In genomic region chr13:33532814-33533213, GRCm38 (mm10) we compare ENCODE assay signal across 29 mouse cellular contexts. TPM values are rescaled to one million over a fixed set of nuclear protein-coding genes. Genes with fewer than 3 reads are reported as not detected.
DNase-seq lines count a peak whose midpoint lies in the region; ATAC-seq and TF ChIP-seq lines count a peak whose summit lies in the region.
"Had no signal": no experiment of that assay in that cellular context is flagged by ENCODE, and none has a peak within 500 bp of the region (broad histone marks: within the 10 kb centered on the region; RNA-seq: fewer than 3 reads in every experiment).

No protein-coding gene starts in this region.

- ATAC-seq in G1E (ENCODE audit: extremely low read depth, insufficient number of reproducible peaks, low FRiP score, poor library complexity, severe bottlenecking): peak; percentile 75
- no peak for ATAC-seq in megakaryocyte progenitor cell, adult 5-6 weeks (replicated peaks; ENCODE audit: poor library complexity)
- ATAC-seq: forebrain, embryonic 14.5 days; forebrain, embryonic 16.5 days had no signal

- H3K27ac ChIP-seq in thymus, adult 2 months (ENCODE audit: control insufficient read depth, insufficient read depth, low read length): no peak overlapping the region
- H3K27ac ChIP-seq: embryonic facial prominence, embryonic 13.5 days; embryonic facial prominence, embryonic 15.5 days; forebrain, embryonic 10.5 days; forebrain, embryonic 12.5 days had no signal

- H3K4me3 ChIP-seq in G1E (ENCODE audit: low read depth, low read length): no peak overlapping the region
- no peak overlapping the region for H3K4me3 ChIP-seq in thymus, adult 2 months (ENCODE audit: control insufficient read depth, insufficient read depth, low read length)
- H3K4me3 ChIP-seq: embryonic facial prominence, embryonic 13.5 days; embryonic facial prominence, embryonic 15.5 days; erythroblast, embryonic 14.5 days; forebrain, embryonic 10.5 days; forebrain, embryonic 12.5 days had no signal

- peaks cover 5% of the 10 kb centered on the region for H3K4me1 ChIP-seq in G1E (ENCODE audit: insufficient read depth, low read depth, low read length)
- no peaks in the 10 kb centered on the region for H3K4me1 ChIP-seq in thymus, adult 2 months (replicated peaks; ENCODE audit: control insufficient read depth, insufficient read depth, low read length)
- H3K4me1 ChIP-seq: embryonic facial prominence, embryonic 13.5 days; embryonic facial prominence, embryonic 15.5 days; forebrain, embryonic 10.5 days; forebrain, embryonic 12.5 days had no signal

- peak; percentile 3 for DNase-seq in kidney, postnatal 10 days
- no peak for DNase-seq in kidney, postnatal 36 days
- peak; percentile 21 for DNase-seq in 3T3-L1 (ENCODE audit: low read depth, low spot score)
- no peak for DNase-seq in G1E (ENCODE audit: low spot score)
- DNase-seq in MEL-GATA-1-ER (ENCODE audit: extremely low read depth, low read depth): peak; percentile 66
- DNase-seq in thymus, adult 2 months: no peak
- no peak for DNase-seq in urinary bladder, adult 2 months (ENCODE audit: low spot score)
- DNase-seq: adrenal gland, adult 2 months; adrenal gland, postnatal 10 days; adrenal gland, postnatal 25 days; cerebellum, adult 11 months; cerebellum, adult 18-20 months; cerebellum, adult 8-10 months; cerebellum, adult 9-11 months; cerebellum, postnatal 14 days; cerebellum, postnatal 36 days; embryo, embryonic 11 days had no signal

- no peaks in the 10 kb centered on the region for H3K36me3 ChIP-seq in G1E (replicated peaks)
- no peaks in the 10 kb centered on the region for H3K36me3 ChIP-seq in thymus, adult 2 months (ENCODE audit: control insufficient read depth, insufficient read depth, low read length)
- H3K36me3 ChIP-seq: embryonic facial prominence, embryonic 13.5 days; embryonic facial prominence, embryonic 15.5 days; forebrain, embryonic 10.5 days; forebrain, embryonic 12.5 days had no signal

- TF ChIP-seq CTCF in G1E (IDR thresholded peaks at IDR 0.05; ENCODE audit: low read depth, low read length): no peak
- TF ChIP-seq CTCF in thymus, adult 2 months (IDR thresholded peaks at IDR 0.05; ENCODE audit: borderline replicate concordance, control insufficient read depth, extremely low read depth, insufficient read depth, low read length, poor library complexity): no peak

- H3K27me3 ChIP-seq in G1E (ENCODE audit: insufficient read depth, low read length): no peaks in the 10 kb centered on the region
- no peaks in the 10 kb centered on the region for H3K27me3 ChIP-seq in thymus, adult 2 months (ENCODE audit: control insufficient read depth, insufficient read depth, low read length)
- H3K27me3 ChIP-seq: embryonic facial prominence, embryonic 13.5 days; embryonic facial prominence, embryonic 15.5 days; forebrain, embryonic 12.5 days had no signal

- TF ChIP-seq POLR2A in thymus, adult 2 months (IDR thresholded peaks at IDR 0.05; ENCODE audit: control insufficient read depth, extremely low read depth, insufficient read depth, low read length, poor library complexity): no peak

- no peaks in the 10 kb centered on the region for H3K9me3 ChIP-seq in G1E (replicated peaks)
- H3K9me3 ChIP-seq: embryonic facial prominence, embryonic 13.5 days; embryonic facial prominence, embryonic 15.5 days had no signal

RNA-seq across cellular contexts. Expression of gene Serpinb9g, which starts 48.2 kb away (rescaled TPM):
- 0.75 TPM in 1 of 2 replicates, not detected in the other for total RNA-seq in G1E (2014; fragmentation: Nextera tagmentation)
- not detected in 2 replicates for total RNA-seq in G1E (2017)
- not detected in 2 replicates for polyA plus RNA-seq in G1E (2012)
- 0.06 TPM in 1 of 2 replicates, not detected in the other for polyA plus RNA-seq in thymus, adult 2 months (2012; rRNA removed)
- not detected in 2 replicates for polyA plus RNA-seq in urinary bladder, adult 2 months (2012; rRNA removed)
- not detected in 2 replicates for total RNA-seq in megakaryocyte progenitor cell, adult 5-6 weeks (2015)
- total RNA-seq in megakaryocyte progenitor cell, adult 5-6 weeks (2017): not detected in 2 replicates
- total RNA-seq: adrenal gland, adult 2 months; adrenal gland, postnatal 10 days; adrenal gland, postnatal 25 days; adrenal gland, postnatal 4 days; common myeloid progenitor, adult 5-6 weeks had no signal
- polyA plus RNA-seq: adrenal gland, adult 2 months; brain, embryonic 14.5 days; embryonic facial prominence, embryonic 11.5 days; embryonic facial prominence, embryonic 13.5 days; embryonic facial prominence, embryonic 15.5 days; erythroblast, embryonic 14.5 days; forebrain, embryonic 10.5 days; forebrain, embryonic 12.5 days; forebrain, embryonic 14.5 days; forebrain, embryonic 16.5 days had no signal

Comparison
In these comparisons a context has a peak if more than half of its experiments do, and no peak if none do; other contexts are left out.
1. DNase-seq: peak in kidney, postnatal 10 days (single experiment), 3T3-L1 (single experiment) and MEL-GATA-1-ER (single experiment); none in kidney, postnatal 36 days (0 of 2), G1E (single experiment), thymus, adult 2 months (single experiment) and urinary bladder, adult 2 months (single experiment).